Mouse (Mus musculus): ENCODE measurements around the gene Zc3h12d. TPM values are rescaled to one million over a fixed set of nuclear protein-coding genes. Genes with fewer than 3 reads are reported as not detected.
"Not testable (repeated sequence)": the region's sequence is repeated elsewhere in the genome, so short reads cannot be mapped to it uniquely, and the experiment has no call there.

Gene Zc3h12d
- total RNA-seq, 2 experiments from 2014 or later = 0.26 TPM; not detected in 1

DNA sequence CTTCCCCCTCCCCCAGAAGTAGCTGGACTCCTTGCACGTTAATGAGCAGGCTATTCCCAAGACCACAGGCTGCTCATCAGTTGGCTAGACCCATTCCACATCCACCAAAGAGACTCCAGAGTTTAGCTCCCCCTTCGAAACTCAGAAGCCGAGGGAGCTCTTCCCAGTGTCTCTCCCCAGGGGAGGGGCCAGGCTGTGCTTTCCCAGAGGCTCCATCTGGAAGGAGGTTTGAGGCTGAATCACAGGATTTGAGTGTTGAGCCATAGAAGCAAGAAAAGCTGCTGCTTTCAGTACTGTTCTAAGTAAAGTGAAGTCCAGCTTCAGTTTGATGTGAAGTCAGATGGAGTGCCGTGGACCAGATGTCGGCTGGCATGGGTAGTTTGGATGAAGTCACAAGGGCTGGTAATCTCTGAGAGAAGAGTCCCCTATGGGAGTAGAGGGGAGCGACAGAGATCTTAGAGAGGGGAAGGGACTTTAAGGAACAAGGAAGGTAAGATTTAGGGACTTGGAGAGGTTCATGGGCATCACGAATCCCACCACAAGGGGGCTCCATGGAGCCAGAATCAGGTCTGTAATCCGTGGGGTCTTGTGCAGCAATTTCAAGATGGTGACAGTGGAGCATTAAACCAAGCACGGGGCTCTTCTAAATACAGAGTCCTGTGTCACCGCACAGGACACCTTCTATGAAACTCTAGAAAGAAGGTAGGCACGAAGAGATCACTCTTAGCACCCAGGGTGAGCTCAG is 38.5 kb downstream of the Zc3h12d start:
- peak; percentile 39 to 48 for DNase-seq (ENCODE audit: low spot score in 2 of 2)

DNA sequence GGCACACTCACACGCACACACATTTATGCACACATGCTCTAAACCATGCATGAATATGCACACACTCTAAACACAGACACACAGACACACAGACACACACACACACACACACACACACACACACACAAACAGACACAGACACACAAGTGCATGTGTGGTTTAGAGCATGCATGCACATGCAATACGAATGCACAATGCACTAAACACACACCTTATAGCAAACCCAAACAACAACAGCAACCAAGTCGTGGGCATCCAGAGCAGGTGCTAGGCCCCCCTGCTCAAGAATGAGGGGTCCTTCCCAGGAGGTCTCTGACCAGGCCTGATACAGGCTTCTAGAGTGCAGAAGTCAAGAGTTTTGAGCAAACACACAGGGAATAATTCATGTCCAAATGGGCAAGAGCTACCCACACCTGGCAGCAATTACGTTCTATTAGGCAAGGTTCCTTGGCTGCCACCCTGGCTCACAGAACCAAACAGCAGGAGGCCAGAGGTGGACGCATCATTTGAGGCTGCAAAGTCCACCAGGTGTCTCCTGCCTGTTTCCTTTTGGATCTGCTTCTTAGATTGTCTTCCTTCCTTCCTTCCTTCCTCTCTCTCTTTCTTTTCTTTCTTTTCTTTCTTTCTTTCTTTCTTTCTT is 39.2 kb downstream of the Zc3h12d start:
- no peak for DNase-seq (ENCODE audit: low spot score in 2 of 2)

DNA sequence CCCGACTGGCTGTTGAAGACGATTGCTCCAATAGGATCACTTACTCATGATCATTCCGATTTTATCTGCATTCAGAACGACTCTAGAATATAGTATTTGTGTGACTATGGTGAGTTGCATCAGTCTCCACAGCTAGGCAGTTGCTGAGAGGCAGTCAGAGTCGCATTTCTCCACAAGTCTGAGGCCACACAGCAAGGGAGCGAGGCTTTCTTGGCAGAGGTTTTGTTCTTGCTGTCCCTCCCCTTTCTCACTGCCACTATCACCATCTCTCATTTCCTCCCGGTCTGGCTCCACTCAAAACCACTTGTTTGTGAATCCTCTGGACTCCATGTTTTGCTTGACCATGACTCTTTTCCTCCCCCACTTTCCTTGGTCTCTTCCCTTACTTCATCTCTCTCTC is 41.9 kb downstream of the Zc3h12d start:
- no peak for DNase-seq (ENCODE audit: low spot score in 2 of 2)

DNA sequence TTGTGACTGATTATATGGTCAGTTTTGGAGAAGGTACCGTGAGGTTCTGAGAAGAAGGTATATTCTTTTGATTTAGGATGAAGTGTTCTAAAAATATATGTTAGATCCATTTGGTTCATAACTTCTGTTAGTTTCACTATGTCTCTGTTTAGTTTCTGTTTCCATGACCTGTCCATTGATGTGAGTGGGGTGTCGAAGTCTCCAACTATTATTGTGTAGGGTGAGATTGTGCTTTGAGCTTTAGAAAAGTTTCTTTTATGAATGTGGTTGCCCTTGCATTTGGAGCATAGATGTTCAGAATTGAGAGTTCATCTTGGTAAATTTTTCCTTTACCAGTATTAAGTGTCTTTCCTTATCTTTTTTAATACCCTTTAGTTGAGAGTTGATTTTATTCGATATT is 48.0 kb downstream of the Zc3h12d start:
- not testable (repeated sequence) for DNase-seq (ENCODE audit: low spot score in 2 of 2)

DNA sequence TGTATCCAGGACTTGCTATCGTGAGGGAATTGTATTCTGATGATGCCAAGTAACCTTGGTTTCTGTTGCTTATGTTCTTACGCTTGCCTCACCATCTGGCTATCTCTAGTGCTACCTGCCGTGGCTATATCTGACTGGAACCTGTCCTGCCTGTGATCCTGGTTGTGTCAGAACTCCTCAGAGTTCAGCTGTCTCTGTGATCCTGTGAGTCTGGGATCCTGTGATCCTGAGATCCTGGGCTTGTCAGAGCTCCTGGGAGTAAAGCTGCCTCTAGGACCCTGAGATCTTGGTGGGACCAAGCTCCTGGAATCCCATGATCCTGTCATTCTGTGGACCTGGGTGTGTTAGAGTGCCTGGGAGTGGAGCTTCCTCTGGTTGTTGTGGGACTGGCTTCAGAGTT is 49.7 kb downstream of the Zc3h12d start:
- no peak for DNase-seq (ENCODE audit: low spot score in 2 of 2)

DNA sequence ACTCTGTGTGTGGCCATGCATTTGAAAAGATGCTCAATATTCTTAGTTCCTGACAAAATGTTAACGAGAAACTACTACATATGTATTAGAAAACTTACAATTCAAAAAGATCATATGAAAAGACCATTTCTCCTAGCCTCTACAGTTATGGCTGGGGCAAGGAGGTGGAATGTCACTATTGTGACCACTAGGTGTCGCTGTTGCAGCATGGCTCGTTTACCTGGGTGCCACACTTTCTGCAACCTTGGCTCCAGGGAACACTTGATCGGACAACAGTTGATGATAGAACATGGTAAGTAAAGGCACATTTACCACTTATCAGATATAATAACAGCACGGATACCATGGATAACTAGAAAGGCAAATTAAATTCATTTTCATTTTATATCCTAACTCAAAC is 51.3 kb downstream of the Zc3h12d start:
- peak; percentile 78 to 85 for DNase-seq (ENCODE audit: low spot score in 2 of 2)

DNA sequence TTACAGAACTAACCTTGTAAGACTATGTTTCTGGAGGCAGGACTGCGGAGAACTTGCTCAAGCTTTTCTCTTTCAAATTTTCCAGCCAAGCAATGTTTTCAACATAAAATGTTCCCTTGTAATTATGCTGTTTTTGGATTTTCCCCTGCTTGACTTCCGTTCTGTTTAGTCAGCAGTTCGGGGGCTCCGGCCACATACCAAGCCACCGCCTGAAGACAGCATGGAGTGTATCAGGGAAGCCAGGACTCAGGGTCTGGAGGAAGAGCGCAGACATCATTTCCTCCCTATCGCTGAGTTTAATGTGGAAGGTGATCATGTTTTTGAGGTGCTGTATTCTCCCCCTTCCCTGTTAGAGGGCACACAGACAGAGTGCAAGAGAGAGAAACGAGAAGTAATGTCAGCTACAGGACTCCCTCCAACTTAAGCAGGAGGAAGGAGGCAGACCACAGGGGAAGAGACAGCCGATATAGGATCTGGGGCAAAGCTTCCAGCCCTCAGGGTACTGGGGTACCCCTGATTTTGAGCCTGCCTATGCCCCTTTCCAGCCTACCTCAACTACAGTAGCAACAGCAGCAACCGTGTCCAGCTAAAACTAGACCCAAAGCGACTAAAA is 56.1 kb downstream of the Zc3h12d start:
- DNase-seq (ENCODE audit: low spot score in 2 of 2) = no peak

DNA sequence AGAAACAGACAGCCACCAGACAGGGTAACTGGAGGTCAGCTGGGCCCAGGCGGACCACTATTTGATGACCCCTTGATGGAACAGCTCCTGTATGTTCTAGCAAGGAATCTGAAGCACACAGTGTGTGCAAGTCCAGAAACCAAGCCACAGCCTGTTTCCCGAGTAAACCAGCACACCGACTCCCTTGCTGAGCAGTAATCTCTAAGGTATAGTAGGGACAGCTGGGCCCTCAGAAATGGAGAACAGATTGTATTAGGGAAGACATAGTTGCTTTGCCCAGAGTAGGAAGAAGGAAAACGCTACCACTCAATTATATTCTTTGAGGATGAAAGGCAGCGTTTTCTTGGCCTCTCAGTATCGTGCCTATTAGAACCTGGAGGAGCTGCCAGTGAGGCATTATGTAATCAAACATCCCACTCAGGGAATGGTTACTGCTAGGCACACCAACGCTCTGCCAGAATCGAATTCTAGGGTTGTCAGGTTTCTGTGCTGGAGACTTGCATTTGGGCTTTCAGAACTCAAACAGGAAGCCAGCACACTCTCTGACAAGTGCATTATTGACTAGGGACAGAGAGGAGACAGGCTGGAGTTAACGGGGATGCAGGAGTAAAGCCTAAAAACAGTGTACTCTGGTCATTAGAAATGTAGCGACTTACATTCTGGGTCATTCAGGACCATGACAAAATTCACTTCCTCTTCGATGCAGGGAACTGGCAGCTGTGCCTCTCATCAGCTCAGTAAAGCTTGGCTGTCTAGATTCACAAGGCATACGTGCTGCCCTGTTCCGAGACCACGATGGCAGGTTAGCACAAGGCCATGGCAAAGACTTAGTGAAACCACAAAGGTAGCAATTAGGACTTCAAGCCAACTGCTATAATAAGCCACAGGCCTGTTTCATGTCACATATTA is 68.7 kb downstream of the Zc3h12d start:
- DNase-seq (ENCODE audit: low spot score in 2 of 2) = peak; percentile 36 to 40

DNA sequence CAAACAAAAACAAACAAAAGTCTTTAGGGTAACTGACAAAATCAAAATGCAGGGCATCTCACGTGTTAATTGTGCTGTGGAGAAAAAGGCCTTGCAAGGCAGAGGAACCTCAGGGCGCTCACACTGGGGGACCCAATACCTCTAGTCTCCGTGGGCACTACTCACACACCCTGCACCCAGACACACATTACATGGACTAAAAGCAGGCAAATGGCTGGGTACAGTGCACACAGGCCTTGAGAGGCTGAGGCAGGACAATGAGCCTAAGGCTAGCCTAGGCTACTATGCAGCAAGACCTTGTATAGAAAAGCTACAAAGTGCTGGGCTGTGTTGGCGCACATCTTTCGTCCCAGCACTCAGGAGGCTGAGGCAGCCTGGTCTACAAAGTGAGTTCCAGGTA is 71.9 kb downstream of the Zc3h12d start:
- no peak for DNase-seq (ENCODE audit: low spot score in 2 of 2)

DNA sequence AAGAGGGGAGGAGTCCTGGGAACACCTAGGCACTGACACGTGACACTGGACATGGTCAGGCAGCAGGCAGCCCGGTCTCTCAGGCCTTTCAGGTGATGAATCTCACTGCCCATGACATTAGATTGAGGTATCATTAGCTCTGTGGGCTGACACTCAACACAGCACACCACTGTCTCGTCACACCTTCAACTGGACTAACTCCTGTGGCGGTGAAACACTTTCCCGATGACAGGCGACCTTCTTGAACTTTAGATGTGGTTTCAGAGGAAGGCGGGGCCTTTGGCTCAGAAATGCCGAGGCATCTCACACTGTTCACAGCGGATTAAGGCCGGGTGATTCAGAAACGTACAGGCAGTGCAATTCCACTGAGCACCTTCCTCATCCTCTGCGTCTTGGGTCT is 74.9 kb downstream of the Zc3h12d start:
- no peak for DNase-seq (ENCODE audit: low spot score in 2 of 2)

DNA sequence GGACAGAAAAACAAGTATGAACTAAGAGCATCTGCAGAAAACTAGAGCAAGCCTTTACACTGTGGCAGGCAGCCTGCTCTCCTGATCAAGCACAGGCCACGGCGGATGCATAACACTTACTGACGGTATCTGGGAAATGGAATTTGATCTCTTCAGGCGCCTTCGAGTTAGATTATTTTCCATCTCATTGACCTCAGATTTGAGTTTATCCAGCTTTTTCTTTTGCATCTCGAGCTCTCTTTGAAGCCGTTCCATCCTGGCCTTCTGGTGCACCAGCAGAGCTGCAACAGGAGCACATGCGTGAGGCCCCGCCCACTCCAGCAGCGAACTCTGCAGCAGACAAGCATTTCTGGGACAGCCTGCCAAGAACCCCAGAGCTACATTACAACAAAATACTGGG is 79.0 kb downstream of the Zc3h12d start:
- no peak for DNase-seq (ENCODE audit: low spot score in 2 of 2)

Small RNAs within 50 kb of the gene (microRNA-seq; reads per million reads assigned to microRNA genes)
- gene Mir5104 = 0 to 0.42 reads per million in 2 experiments

Other genes with a start within 250 kb of the Zc3h12d start
- 100 to 1,000 TPM; 154 to 165 TPM for gene Lrp11, start 242.7 kb upstream of the Zc3h12d start, total RNA-seq (2021)
- 1 to 10 TPM; 6.3 to 7.9 TPM for gene Nup43, start 165.0 kb upstream of the Zc3h12d start, total RNA-seq (2021)
- 100 to 1,000 TPM; 197 to 208 TPM for gene Pcmt1, start 151.3 kb upstream of the Zc3h12d start, total RNA-seq (2021)
- 10 to 100 TPM; 30.2 to 32.8 TPM for gene Lats1, start 151.3 kb upstream of the Zc3h12d start, total RNA-seq (2021)
- 10 to 100 TPM; 16.7 to 16.9 TPM for gene Katna1, start 106.5 kb upstream of the Zc3h12d start, total RNA-seq (2021)
- gene Ginm1, start 39.6 kb upstream of the Zc3h12d start, total RNA-seq (2021) = 10 to 100 TPM; 17.8 to 19.2 TPM
- gene Ppil4, start 39.6 kb upstream of the Zc3h12d start, total RNA-seq (2021) = 10 to 100 TPM; 31.7 to 32.3 TPM
- 10 to 100 TPM; 56.8 to 58.1 TPM for gene Tab2, start 123.8 kb downstream of the Zc3h12d start, total RNA-seq (2021)

Measured in left cerebral cortex, adult 18-20 months (tissue).